ENCODE assay signal across 19 mouse cellular contexts in the genomic region with DNA sequence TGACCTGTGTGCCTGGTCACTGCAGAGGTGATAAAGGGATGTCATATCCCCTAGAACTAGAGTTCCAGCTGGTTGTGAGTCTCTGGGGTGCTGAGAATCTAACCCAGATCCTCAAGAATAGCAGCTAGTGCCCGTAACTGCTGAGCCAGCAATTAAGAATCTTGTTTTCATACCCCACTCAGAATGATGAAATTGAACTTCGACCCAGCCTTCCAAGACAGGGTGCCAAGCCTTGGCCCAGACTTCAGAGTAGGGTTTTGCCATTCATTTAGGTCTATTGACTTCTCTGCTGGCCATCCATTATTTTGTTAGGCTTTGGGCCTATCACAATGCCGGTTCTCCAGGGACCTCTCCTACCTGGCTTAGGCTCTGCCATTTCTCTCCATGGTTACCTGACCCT.
"Had no signal": no experiment of that assay in that cellular context is flagged by ENCODE, and none has a peak within 500 bp of the region (broad histone marks: within the 10 kb centered on the region; RNA-seq: fewer than 3 reads in every experiment).

No protein-coding gene starts in this region.

- H3K4me1 ChIP-seq: limb, embryonic 12.5 days; neural tube, embryonic 12.5 days had no signal

- H3K9ac ChIP-seq: limb, embryonic 12.5 days; limb, embryonic 15.5 days; liver, embryonic 13.5 days; neural tube, embryonic 12.5 days; neural tube, embryonic 15.5 days had no signal

- H3K27me3 ChIP-seq: limb, embryonic 12.5 days; limb, embryonic 15.5 days; liver, embryonic 13.5 days; neural tube, embryonic 12.5 days; neural tube, embryonic 15.5 days had no signal

- H3K27ac ChIP-seq: limb, embryonic 12.5 days; limb, embryonic 15.5 days; liver, embryonic 13.5 days; neural tube, embryonic 12.5 days; neural tube, embryonic 15.5 days; stomach, postnatal 0 days had no signal

- DNase-seq: kidney, postnatal 14 days; kidney, postnatal 4 days; left cerebral cortex, postnatal 4 days; liver, embryonic 13.5 days; lung, adult 2 months; lung, postnatal 14 days; lung, postnatal 4 days; midbrain, embryonic 14.5 days; right cerebral cortex, adult 18-20 months; right cerebral cortex, postnatal 14 days; right cerebral cortex, postnatal 4 days; thymus, adult 2 months; thymus, postnatal 14 days; thymus, postnatal 4 days had no signal

- H3K4me3 ChIP-seq: limb, embryonic 12.5 days; limb, embryonic 15.5 days; liver, embryonic 13.5 days; neural tube, embryonic 12.5 days; neural tube, embryonic 15.5 days had no signal

- H3K9me3 ChIP-seq: limb, embryonic 12.5 days; limb, embryonic 15.5 days; liver, embryonic 13.5 days; neural tube, embryonic 12.5 days; neural tube, embryonic 15.5 days had no signal
